Mouse (Mus musculus) liver, embryonic 12.5 days (tissue): ENCODE data around the gene Fbln1. TPM values are rescaled to one million over a fixed set of nuclear protein-coding genes. Genes with fewer than 3 reads are reported as not detected.
A peak's percentile ranks its signal among the peaks of the same experiment; 100 is the strongest.
"Not testable (repeated sequence)": the region's sequence is repeated elsewhere in the genome, so short reads cannot be mapped to it uniquely, and the experiment has no call there.

Source experiments
- ATAC-seq: fragments of 200-750 bp; cut with Nextera tagmentation; 2 replicates; pipeline ENCODE4 v1.8.0; 2017; ENCODE audit warnings: moderate number of reproducible peaks, mild to moderate bottlenecking, moderate library complexity
- H3K27ac ChIP-seq: fragments of 300-500 bp; sonication (generic); 2 replicates; pipeline ENCODE4 v1.5.1; 2016; ENCODE audit warnings: mild to moderate bottlenecking
- H3K27me3 ChIP-seq: fragments of 300-500 bp; sonication (generic); replicated peaks from 2 replicates; pipeline ENCODE4 v1.6.1; 2016; ENCODE audit warnings: mild to moderate bottlenecking, moderate library complexity
- H3K36me3 ChIP-seq: fragments of 300-500 bp; sonication (generic); 2 replicates; pipeline ENCODE4 v1.6.1; 2016; ENCODE audit warnings: mild to moderate bottlenecking, moderate library complexity
- H3K4me1 ChIP-seq: fragments of 300-500 bp; sonication (generic); 2 replicates; pipeline ENCODE4 v1.6.1; 2016
- H3K4me2 ChIP-seq: fragments of 300-500 bp; sonication (generic); 2 replicates; pipeline ENCODE4 v1.6.1; 2016; ENCODE audit warnings: mild to moderate bottlenecking, moderate library complexity
- H3K4me3 ChIP-seq: fragments of 300-500 bp; sonication (generic); 2 replicates; pipeline ENCODE4 v1.5.1; 2016; ENCODE audit warnings: mild to moderate bottlenecking, moderate library complexity
- H3K9ac ChIP-seq: fragments of 300-500 bp; sonication (generic); 2 replicates; pipeline ENCODE4 v1.6.1; 2016; ENCODE audit warnings: mild to moderate bottlenecking, moderate library complexity
- H3K9me3 ChIP-seq: fragments of 300-500 bp; sonication (generic); replicated peaks from 2 replicates; pipeline ENCODE4 v1.6.1; 2016; ENCODE audit warnings: mild to moderate bottlenecking, moderate library complexity
- WGBS: fragments of 180-500 bp; shearing (Covaris S2); methylation state at CpG from one replicate; pipeline ENCODE4 v1.1.7; 2016; ENCODE audit not compliant: insufficient replicate concordance; 5-methylcytosine and 5-hydroxymethylcytosine counted together
- polyA plus RNA-seq: library from polyadenylated mRNA; unstranded; fragments of >200 nt; fragmentation: Nextera tagmentation; extraction: Ambion mirVana; gene quantifications from 2 replicates; pipeline ENCODE4 v1.2.1, GENCODE M21; 2016

Fbln1 gene
- polyA plus RNA-seq, 1 experiment from 2014 or later = 18.1 TPM

DNA sequence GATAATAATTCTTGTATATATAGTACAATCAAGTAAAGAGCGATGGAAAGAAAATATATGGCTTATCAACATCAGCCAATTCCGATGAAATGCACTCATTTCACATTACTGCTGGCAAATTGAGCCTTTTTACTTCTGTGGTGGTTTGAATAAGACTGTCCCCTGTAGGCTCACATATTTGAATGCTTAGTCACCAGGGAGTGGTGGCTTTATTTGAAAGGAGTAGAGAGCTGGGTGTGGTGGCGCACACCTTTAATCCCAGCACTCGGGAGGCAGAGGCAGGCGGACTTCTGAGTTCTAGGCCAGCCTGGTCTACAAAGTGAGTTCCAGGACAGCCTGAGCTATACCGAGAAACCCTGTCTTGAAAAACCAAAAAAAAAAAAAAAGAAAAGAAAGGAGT lies 127.8 kb downstream of the Fbln1 start:
- not testable (repeated sequence) for H3K27me3 ChIP-seq, H3K27ac ChIP-seq, H3K4me2 ChIP-seq, H3K9me3 ChIP-seq, H3K9ac ChIP-seq, ATAC-seq, H3K36me3 ChIP-seq, H3K4me3 ChIP-seq
- WGBS = 83% methylated on average over 6 of the region's 6 CpGs
- peaks cover 30% of the 10 kb centered on the region for H3K4me1 ChIP-seq

DNA sequence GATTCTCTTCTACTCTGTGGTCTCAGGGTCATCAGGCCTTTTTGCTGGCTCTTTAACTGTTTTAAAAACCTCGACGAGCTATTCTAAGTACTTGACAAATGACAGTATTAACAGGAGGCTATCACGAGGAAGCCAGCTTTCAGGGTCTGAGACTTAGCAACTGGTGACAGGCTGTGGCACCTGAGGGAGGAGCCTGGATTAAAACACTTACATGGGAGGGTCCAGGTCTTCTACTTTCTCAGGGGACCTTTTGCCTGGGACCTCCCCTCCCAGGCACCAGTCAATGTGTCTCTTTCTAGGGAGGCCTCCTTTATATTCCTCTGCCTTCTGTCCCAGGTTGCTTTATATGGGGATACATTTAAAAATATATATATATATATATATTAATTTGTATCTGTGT lies 128.5 kb downstream of the Fbln1 start:
- Histone ChIP-seq H3K4me3 (no peak overlapping the region), H3K36me3 (no peaks in the 10 kb centered on the region), H3K4me2 (no peak overlapping the region), H3K27ac (no peak overlapping the region), H3K4me1 (peaks cover 34% of the 10 kb centered on the region), H3K9ac (no peak overlapping the region), H3K27me3 (no peaks in the 10 kb centered on the region), H3K9me3 (no peaks in the 10 kb centered on the region)
- 49% methylated on average over 3 of the region's 3 CpGs for WGBS
- no peak for ATAC-seq

- no peak for ATAC-seq
- 14% methylated on average over 16 of the region's 19 CpGs for WGBS
Measured at GRCm38 (mm10) chr15:85335671-85336300, 130.0 kb downstream of the Fbln1 start, which contains the start of gene Atxn10. TSS of gene Atxn10 (plus strand) at chr15:85336245.

More at GRCm38 (mm10) chr15:85335671-85336300, 130.0 kb downstream of the Fbln1 start, which contains the start of gene Atxn10:
- peak within 1 kb of the TSS; percentile 85 for H3K27ac ChIP-seq
- peak within 1 kb of the TSS; percentile 90 for H3K4me3 ChIP-seq
- H3K4me2 ChIP-seq = peak within 1 kb of the TSS; percentile 77
- H3K27me3 ChIP-seq = no peaks in the 10 kb centered on the region
- H3K9me3 ChIP-seq = no peaks in the 10 kb centered on the region
- H3K4me1 ChIP-seq = peaks cover 35% of the 10 kb centered on the region
- H3K9ac ChIP-seq = peak within 1 kb of the TSS; percentile 85
- H3K36me3 ChIP-seq = no peaks in the 10 kb centered on the region

Other genes starting within 250 kb of the Fbln1 start
- 3.6 and 4.9 TPM in 2 replicates for gene 5031439G07Rik, start 217.4 kb upstream of the Fbln1 start, polyA plus RNA-seq
- gene Upk3a, start 188.8 kb upstream of the Fbln1 start, polyA plus RNA-seq = not detected in 2 replicates
- gene Fam118a, start 177.0 kb upstream of the Fbln1 start, polyA plus RNA-seq = 11.2 and 11.4 TPM in 2 replicates
- gene Smc1b, start 74.0 kb upstream of the Fbln1 start, polyA plus RNA-seq = 0.18 and 0.31 TPM in 2 replicates
- not detected in 2 replicates for gene Ribc2, start 73.9 kb upstream of the Fbln1 start, polyA plus RNA-seq
- gene Atxn10, start 130.3 kb downstream of the Fbln1 start, polyA plus RNA-seq = 110 and 114 TPM in 2 replicates